ENCODE assay signal across 25 mouse cellular contexts in genomic region chr11:93141727-93142126, GRCm38 (mm10). TPM values are rescaled to one million over a fixed set of nuclear protein-coding genes. Genes with fewer than 3 reads are reported as not detected.
A peak's percentile ranks its signal among the peaks of the same experiment; 100 is the strongest.
DNase-seq lines count a peak whose midpoint lies in the region; ATAC-seq lines count a peak whose summit lies in the region.
"Had no signal": no experiment of that assay in that cellular context is flagged by ENCODE, and none has a peak within 500 bp of the region (broad histone marks: within the 10 kb centered on the region; RNA-seq: fewer than 3 reads in every experiment).

No protein-coding gene starts in this region.

- peak; percentile 55 for DNase-seq in cerebellum, adult 11-12 months
- no peak for DNase-seq in cerebellum, postnatal 4 days (ENCODE audit: low spot score in 2 of 2)
- peak; percentile 57 to 66 for DNase-seq in cerebellum, adult 18-20 months
- peak; percentile 65 for DNase-seq in cerebellum, adult 9-11 months
- DNase-seq in cerebellum, postnatal 25 days: peak; percentile 50 to 69
- no peak for DNase-seq in right cerebral cortex, postnatal 14 days
- DNase-seq in frontal cortex, postnatal 14 days (ENCODE audit: low spot score in 2 of 2): no peak
- DNase-seq: adrenal gland, postnatal 10 days; adrenal gland, postnatal 36 days; B cell, adult 2 months; gastrocnemius, postnatal 14 days; heart, adult 18-20 months; heart, postnatal 10 days; heart, postnatal 36 days; kidney, adult 11 months; kidney, adult 8-10 months had no signal

- no peak for ATAC-seq in megakaryocyte-erythroid progenitor cell, adult 5-6 weeks (replicated peaks; ENCODE audit: low FRiP score, low TSS enrichment, poor library complexity, severe bottlenecking)
- ATAC-seq: forebrain, embryonic 15.5 days; hindbrain, embryonic 16.5 days; intestine, embryonic 15.5 days; Patski had no signal

RNA-seq across cellular contexts. Expression of gene Car10, which starts 43.9 kb away (rescaled TPM):
- total RNA-seq in megakaryocyte-erythroid progenitor cell, adult 5-6 weeks (2014; fragmentation: Nextera tagmentation): not detected in 2 replicates
- not detected in 2 replicates for total RNA-seq in megakaryocyte-erythroid progenitor cell, adult 5-6 weeks (2017)
- total RNA-seq: CH12.LX; common myeloid progenitor, adult 5-6 weeks; G1E; gastrocnemius, adult 18-20 months; heart, adult 18-20 months; heart, postnatal 10 days; heart, postnatal 36 days had no signal

Comparison
In these comparisons a context has a peak if more than half of its experiments do, and no peak if none do; other contexts are left out.
1. DNase-seq: peak in cerebellum, adult 11-12 months (single experiment), cerebellum, adult 18-20 months (2 of 2), cerebellum, adult 9-11 months (single experiment) and cerebellum, postnatal 25 days (2 of 2); none in cerebellum, postnatal 4 days (0 of 2), right cerebral cortex, postnatal 14 days (single experiment) and frontal cortex, postnatal 14 days (0 of 2).